Mouse (Mus musculus): ENCODE data around the gene Chd3. TPM values are rescaled to one million over a fixed set of nuclear protein-coding genes. Genes with fewer than 3 reads are reported as not detected.

Gene Chd3
- polyA plus RNA-seq, 1 experiment from 2014 or later: 78.7 TPM

DNA sequence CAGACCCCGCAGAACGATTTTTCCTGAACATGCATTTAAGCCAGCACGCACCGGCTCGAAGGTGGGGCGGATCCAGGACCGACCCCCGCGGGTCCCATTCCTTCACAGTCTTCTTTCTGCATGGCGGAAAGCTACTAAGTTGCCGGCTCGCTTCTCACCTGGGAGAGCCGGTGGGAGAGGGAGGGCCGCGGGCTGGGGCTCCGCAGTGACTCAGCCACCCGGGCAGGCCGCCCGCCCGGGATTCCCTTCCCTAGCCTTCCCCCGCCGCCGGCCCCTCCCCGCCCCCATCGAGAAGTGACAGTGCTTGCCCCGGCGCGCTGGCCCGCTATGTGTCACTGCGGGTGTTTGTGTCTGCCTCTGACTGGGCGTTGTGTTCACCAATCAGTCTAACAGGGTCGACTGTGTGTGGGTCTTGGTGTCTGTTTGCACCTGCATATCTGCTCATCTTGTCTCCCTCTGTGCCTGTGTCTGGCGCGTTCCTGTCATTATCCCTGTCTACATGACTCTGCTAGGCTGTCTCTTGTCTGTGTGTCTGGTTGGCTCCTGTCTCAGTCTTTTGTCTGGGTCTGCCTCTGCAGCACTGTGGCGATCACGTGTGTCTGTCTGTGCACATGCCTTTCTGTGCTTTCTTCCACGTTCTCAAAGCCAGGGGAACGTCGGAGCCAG is 42.5 kb upstream of the Chd3 start:
- ATAC-seq (ENCODE audit: low FRiP score, low read depth): 0 out of 2 replicates have a peak, but pooled peaks have one; percentile 1
- H3K36me3 ChIP-seq: peaks cover 27% of the 10 kb centered on the region
- peaks cover 59% of the 10 kb centered on the region for H3K4me1 ChIP-seq
- H3K4me2 ChIP-seq (replicated peaks): peak overlapping the region; percentile 98
- peak overlapping the region; percentile 98 for H3K27ac ChIP-seq (replicated peaks)
- no peaks in the 10 kb centered on the region for H3K9me3 ChIP-seq
- peak overlapping the region; percentile 64 for H3K4me3 ChIP-seq
- no peaks in the 10 kb centered on the region for H3K27me3 ChIP-seq
- peak overlapping the region; percentile 96 for H3K9ac ChIP-seq (replicated peaks)
- WGBS: under 1% methylated on average over 39 of the region's 39 CpGs

DNA sequence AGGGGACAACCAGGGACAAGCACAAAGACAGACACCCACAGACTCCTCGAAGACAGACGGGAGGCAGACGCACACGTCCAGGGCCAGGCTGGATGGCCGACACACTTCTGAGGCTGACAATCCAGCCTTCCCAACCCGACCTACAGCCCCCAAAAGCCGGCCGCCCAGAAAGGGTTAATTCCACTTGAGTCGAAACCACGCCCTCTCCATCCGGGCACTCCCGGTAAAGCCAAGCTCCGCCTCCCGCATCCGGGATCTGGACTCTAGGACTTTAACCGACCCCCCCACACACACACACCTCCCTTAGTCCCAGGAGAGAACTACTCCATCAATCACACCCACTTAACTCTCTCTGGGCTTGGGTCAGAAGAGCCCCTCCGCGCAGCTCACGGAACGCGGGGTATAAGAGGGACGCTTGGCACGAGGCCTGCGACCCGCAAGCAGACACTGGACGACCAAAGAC is 41.9 kb upstream of the Chd3 start:
- Histone ChIP-seq H3K27ac (replicated peaks) (peak overlapping the region; percentile 98), H3K27me3 (no peaks in the 10 kb centered on the region), H3K9ac (replicated peaks) (peak overlapping the region; percentile 96), H3K4me2 (replicated peaks) (peak overlapping the region; percentile 98), H3K4me3 (peak overlapping the region; percentile 64), H3K4me1 (peaks cover 56% of the 10 kb centered on the region), H3K9me3 (no peaks in the 10 kb centered on the region), H3K36me3 (peaks cover 33% of the 10 kb centered on the region)
- WGBS: under 1% methylated on average over 26 of the region's 26 CpGs
- peak; percentile 41 for ATAC-seq (ENCODE audit: low FRiP score, low read depth)

DNA sequence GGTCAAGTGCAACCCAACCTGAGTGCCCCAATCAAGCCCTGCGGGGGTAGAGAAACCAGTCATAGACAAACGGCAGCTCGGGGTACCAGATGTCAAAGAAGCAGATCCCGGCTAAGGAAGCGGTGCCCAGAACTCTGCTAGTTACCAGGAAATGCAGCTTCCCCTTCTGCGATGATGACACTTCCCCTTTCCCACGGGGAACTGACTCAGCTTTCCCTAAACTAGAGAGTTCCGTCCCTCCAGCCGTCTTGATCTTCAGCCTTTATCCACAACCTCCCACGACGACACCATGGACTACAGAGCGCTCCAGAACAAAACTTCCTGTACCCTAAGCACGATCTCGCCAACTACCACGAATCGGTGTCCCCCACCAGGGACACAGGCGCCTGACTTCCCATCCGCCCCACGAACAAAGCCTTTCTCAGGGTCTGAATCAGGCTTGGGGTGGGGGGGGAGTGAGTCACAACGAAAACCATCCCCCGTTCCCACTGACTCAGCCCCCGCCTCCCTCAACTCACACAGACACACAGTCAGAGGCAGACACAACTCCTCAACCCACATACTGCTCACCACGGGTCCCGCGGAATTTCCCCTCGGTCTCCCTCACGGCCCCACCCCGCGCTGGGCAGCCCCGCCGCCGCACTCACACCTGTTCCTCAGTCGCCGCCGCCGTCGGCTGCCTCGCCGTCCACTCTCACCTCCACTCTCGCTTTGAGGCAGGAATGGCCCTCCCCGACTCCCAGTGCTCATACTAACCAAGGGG is 41.3 kb upstream of the Chd3 start:
- 1% methylated on average over 37 of the region's 41 CpGs for WGBS
- Histone ChIP-seq H3K4me3 (peak overlapping the region; percentile 64), H3K4me2 (replicated peaks) (peak overlapping the region; percentile 98), H3K9me3 (no peaks in the 10 kb centered on the region), H3K27me3 (no peaks in the 10 kb centered on the region), H3K4me1 (peaks cover 56% of the 10 kb centered on the region), H3K9ac (replicated peaks) (peak overlapping the region; percentile 96), H3K36me3 (peaks cover 39% of the 10 kb centered on the region), H3K27ac (replicated peaks) (peak overlapping the region; percentile 98)
- peak; percentile 5 for ATAC-seq (ENCODE audit: low FRiP score, low read depth)

DNA sequence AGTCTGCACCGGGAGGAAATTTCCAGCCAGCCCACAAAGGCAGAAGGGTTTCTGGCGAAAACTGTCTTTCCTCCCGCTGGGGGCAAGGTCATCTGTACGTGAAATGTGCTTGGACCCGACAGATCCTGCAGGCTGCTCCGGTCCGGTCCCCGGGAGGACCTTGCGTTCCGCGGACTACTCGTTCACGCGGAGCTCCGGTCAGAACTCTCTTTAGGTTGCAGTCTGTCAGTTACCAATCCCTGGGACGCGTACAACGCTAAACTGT is 40.8 kb upstream of the Chd3 start:
- H3K9ac ChIP-seq (replicated peaks): peak overlapping the region; percentile 96
- ATAC-seq (ENCODE audit: low FRiP score, low read depth): no peak
- H3K9me3 ChIP-seq: no peaks in the 10 kb centered on the region
- peaks cover 52% of the 10 kb centered on the region for H3K4me1 ChIP-seq
- WGBS: under 1% methylated on average over 18 of the region's 18 CpGs
- H3K4me2 ChIP-seq (replicated peaks): peak overlapping the region; percentile 98
- no peaks in the 10 kb centered on the region for H3K27me3 ChIP-seq
- H3K4me3 ChIP-seq: peak overlapping the region; percentile 64
- peaks cover 44% of the 10 kb centered on the region for H3K36me3 ChIP-seq
- peak overlapping the region; percentile 98 for H3K27ac ChIP-seq (replicated peaks)

DNA sequence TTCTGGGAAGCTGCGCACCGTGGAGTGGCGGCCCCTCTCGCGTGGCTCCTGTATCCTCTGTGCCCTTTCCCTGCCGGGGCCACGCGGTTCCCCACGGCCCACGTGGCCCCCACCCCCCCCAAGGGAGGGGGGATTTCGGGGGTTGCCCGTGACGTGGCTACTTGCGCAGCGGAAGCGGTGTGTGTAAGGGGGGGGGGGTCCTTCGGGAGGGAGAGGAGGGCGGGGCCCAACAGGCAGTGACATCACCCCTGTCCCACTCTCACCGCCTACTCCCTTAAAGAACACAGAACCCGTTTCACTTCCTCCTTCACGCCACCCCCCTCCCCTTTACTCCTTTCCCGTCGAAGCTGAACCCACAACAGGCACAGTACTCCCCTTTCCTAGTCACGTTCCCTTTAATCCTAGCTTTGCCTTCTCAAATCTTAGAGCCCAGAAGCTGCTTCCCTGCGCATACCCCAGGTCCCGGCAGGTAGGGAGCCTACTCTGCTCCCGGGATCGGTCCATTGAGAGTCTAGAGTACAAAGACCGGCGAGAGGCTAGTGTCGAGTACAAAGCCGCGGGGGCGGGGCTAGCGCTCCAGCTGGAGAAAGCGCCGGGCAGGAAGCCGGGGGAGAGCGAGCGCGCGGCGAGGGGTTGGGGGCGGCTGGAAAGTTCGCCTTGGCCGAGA is 40.3 kb upstream of the Chd3 start:
- ATAC-seq (ENCODE audit: low FRiP score, low read depth): peak; percentile 38; the same call in 1 of the 2 replicates
- under 1% methylated on average over 37 of the region's 46 CpGs for WGBS
- Histone ChIP-seq H3K36me3 (peaks cover 49% of the 10 kb centered on the region), H3K4me3 (peak overlapping the region; percentile 64), H3K4me1 (peaks cover 48% of the 10 kb centered on the region), H3K9ac (replicated peaks) (peak overlapping the region; percentile 96), H3K27me3 (no peaks in the 10 kb centered on the region), H3K4me2 (replicated peaks) (peak overlapping the region; percentile 98), H3K27ac (replicated peaks) (peak overlapping the region; percentile 98), H3K9me3 (no peaks in the 10 kb centered on the region)

DNA sequence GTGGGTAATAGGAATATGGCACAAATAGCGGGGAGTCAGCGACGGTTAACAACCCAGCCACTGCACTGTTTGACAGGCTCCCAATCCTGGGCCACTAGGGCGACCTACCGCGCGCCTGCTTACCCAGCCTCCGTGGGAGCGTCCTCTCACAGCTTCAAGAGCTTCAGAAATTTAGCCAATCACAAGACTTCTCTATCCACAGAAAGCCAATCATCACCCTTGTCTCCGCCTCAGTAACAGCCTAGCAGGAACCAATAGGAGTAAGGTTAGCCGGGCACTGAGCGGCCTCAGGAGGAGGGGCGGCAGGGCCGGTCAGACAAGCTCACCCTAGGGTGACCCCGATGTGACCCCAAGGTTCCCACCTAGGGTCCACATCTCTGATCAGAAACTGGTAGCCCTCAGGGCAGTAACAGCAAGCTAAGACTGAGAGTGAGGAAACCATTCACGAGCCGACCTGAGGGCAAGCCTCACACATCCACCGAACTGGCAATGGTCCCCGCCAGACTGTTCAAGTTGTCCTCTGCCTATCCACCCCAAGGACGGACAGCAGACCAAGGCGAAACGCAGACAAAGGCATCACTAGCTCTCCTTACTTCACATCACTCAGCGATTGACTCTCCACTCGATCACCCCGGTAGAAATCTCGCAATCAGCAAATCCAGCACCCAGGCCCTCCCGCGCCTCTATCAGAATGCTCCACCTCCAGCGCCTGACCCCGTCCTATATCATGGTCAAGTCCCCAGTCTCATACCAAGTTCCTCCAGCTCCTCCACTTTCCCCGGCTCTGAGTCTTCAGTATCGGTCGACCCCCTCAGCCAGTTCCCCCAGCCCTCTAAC is 39.6 kb upstream of the Chd3 start:
- Histone ChIP-seq H3K4me2 (replicated peaks) (peak overlapping the region; percentile 98), H3K4me3 (peak overlapping the region; percentile 64), H3K36me3 (peaks cover 56% of the 10 kb centered on the region), H3K9me3 (no peaks in the 10 kb centered on the region), H3K4me1 (peaks cover 43% of the 10 kb centered on the region), H3K27ac (replicated peaks) (peak overlapping the region; percentile 98), H3K9ac (replicated peaks) (peak overlapping the region; percentile 96), H3K27me3 (no peaks in the 10 kb centered on the region)
- WGBS: under 1% methylated on average over 33 of the region's 33 CpGs
- ATAC-seq (ENCODE audit: low FRiP score, low read depth): peak; percentile 58

DNA sequence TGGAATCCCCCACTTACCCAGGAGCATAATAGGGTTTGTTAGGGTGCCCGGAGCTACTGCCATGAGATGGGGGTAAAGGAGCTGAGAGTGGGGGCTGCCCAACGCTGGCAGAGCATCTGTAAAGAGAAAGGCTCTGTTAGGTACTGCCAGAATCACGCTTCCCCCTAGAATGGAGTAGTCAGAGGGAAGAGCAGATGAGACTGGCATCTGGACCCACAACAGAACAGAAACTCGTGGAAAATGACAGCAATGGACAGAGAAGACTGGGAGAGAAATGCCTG is 38.5 kb upstream of the Chd3 start:
- no peaks in the 10 kb centered on the region for H3K9me3 ChIP-seq
- ATAC-seq (ENCODE audit: low FRiP score, low read depth): no peak
- 0 out of 2 replicates have a peak overlapping the region, but pooled peaks have one; percentile 98 for H3K27ac ChIP-seq (replicated peaks)
- H3K27me3 ChIP-seq: no peaks in the 10 kb centered on the region
- H3K4me2 ChIP-seq (replicated peaks): peak overlapping the region; percentile 98; the same call in 1 of the 2 replicates
- peak overlapping the region; percentile 96; the same call in 1 of the 2 replicates for H3K9ac ChIP-seq (replicated peaks)
- H3K36me3 ChIP-seq: peaks cover 60% of the 10 kb centered on the region
- H3K4me3 ChIP-seq: peak overlapping the region; percentile 64; the same call in 1 of the 2 replicates
- peaks cover 32% of the 10 kb centered on the region for H3K4me1 ChIP-seq
- WGBS: 84% methylated on average over 4 of the region's 4 CpGs

DNA sequence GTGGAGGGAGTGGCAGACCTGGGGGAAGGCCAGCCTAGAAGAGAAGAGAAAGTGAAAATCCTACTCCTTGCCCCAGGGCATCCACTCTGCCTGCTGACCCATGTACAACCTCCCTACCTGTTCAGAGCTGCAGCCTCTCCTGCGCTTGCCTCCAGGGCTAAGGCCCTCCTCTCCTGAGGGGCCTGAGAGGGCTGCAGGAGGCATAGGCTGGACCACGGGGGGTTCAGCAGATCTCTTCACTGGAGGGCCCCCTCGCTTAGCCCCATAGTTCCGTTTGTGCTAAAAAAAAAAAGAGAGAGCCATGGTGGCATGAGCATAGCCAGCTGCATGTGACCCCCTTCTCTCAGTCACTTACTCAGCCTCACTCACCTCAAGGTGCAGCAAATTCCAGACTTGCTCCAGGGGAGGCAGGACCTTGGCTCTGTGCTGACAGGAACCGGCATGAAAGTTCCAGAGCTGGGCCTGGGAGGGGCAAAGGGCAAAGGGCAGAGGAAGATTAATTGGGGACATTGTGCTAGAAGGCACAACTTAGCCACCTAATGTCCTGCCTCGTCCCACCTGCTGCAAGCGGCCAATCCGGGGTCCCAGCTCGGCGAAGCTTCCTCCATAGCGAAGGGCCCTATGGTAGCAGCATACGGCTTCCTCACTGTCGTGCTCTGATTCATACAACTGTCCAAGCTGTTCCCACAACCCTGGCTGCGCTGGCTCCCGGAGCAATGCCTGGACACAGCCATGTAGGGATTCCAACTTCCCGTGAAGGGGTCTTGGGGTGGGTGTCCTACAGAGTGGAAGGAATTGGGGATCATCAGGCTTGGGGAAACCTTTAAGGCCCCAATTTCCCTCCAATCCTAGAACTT is 37.9 kb upstream of the Chd3 start:
- H3K9ac ChIP-seq (replicated peaks): no peak overlapping the region
- H3K27ac ChIP-seq (replicated peaks): no peak overlapping the region
- 93% methylated on average over 16 of the region's 16 CpGs for WGBS
- H3K4me3 ChIP-seq: no peak overlapping the region
- H3K4me1 ChIP-seq: peaks cover 26% of the 10 kb centered on the region
- no peaks in the 10 kb centered on the region for H3K9me3 ChIP-seq
- H3K36me3 ChIP-seq: peaks cover 63% of the 10 kb centered on the region
- H3K4me2 ChIP-seq (replicated peaks): peak overlapping the region; percentile 98; the same call in 1 of the 2 replicates
- no peaks in the 10 kb centered on the region for H3K27me3 ChIP-seq
- ATAC-seq (ENCODE audit: low FRiP score, low read depth): no peak

DNA sequence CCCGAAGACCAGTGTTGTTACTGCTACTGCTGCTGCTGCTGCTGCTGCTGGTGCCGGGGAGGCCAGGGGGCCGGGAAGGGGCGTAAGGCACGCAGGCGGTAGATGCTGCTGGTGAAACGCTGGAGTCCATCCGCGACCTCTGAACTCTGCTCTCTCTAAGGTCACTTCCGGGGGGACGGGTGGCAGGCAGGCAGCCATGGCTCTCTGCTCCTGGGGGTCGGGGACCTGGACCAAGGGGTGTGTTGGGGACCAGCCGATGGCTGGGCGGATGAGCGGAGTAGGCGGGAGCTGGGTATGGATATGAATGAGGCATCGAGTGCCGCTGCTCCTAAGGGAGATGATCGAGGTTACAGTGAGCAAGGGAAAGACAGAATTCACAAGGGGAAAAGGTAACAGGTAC is 37.1 kb upstream of the Chd3 start:
- 88% methylated on average over 19 of the region's 19 CpGs for WGBS
- Histone ChIP-seq H3K36me3 (peaks cover 71% of the 10 kb centered on the region), H3K4me3 (no peak overlapping the region), H3K9me3 (no peaks in the 10 kb centered on the region), H3K9ac (replicated peaks) (no peak overlapping the region), H3K4me2 (replicated peaks) (no peak overlapping the region), H3K4me1 (peaks cover 26% of the 10 kb centered on the region), H3K27ac (replicated peaks) (no peak overlapping the region), H3K27me3 (no peaks in the 10 kb centered on the region)
- ATAC-seq (ENCODE audit: low FRiP score, low read depth): no peak

DNA sequence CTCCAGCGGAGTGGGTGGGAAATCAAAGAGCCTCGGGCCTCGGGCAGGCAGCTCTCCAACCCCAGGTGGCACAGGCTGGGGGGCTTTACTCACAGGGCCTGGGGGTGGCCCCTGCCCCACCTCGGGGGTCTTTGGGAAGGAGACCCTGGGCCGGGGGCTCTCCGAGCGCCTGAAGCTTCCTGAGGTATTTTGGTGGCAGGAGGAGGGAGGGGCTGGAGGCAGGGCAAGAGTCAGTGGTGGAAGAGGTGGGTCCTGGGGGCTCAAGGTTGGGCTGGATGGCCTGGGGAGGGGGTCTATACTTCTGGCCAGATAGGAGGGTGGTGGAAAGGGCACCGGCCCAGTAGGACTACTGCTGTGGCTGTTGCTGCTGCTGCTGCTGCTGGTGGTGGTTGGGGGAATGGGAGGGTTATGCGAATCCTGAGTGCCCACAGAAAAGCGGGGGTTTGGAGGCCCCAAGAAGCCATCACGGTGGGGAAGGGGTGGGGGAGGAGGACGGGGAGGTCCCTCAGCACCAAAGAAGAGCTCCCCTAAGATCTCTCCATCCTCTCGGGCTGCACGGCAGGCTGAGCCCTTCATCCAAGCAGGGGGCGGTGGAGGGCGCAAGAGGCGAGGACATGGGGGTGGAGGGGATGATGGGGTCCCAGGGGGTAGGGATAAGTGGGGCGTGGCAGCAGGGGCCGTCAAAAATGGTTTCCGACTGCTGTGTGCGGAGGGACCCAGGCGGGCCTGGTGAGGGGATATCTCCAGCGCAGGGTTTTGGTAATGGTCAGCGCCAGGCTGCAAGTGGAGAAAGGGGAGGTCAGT is 36.4 kb upstream of the Chd3 start:
- Histone ChIP-seq H3K9ac (replicated peaks) (0 out of 2 replicates have a peak overlapping the region, but pooled peaks have one; percentile 12), H3K36me3 (peaks cover 78% of the 10 kb centered on the region), H3K27me3 (peaks cover 5% of the 10 kb centered on the region), H3K4me3 (no peak overlapping the region), H3K27ac (replicated peaks) (no peak overlapping the region), H3K4me2 (replicated peaks) (no peak overlapping the region), H3K4me1 (peaks cover 26% of the 10 kb centered on the region), H3K9me3 (no peaks in the 10 kb centered on the region)
- no peak for ATAC-seq (ENCODE audit: low FRiP score, low read depth)
- WGBS: 91% methylated on average over 24 of the region's 24 CpGs
